Mouse (Mus musculus) kidney, embryonic 16.5 days (tissue): ENCODE measurements around the gene Ric8a. TPM values are rescaled to one million over a fixed set of nuclear protein-coding genes. Genes with fewer than 3 reads are reported as not detected.
A peak's percentile ranks its signal among the peaks of the same experiment; 100 is the strongest.

ENCODE experiments used
- ATAC-seq: fragments of 200-750 bp; cut with Nextera tagmentation; 2 replicates; pipeline ENCODE4 v1.8.0; 2017; ENCODE audit warnings: moderate TSS enrichment; ENCODE audit not compliant: low FRiP score, low TSS enrichment
- H3K27ac ChIP-seq: fragments of 300-500 bp; sonication (generic); 2 replicates; pipeline ENCODE4 v1.5.1; 2014; ENCODE audit warnings: low read length
- H3K27me3 ChIP-seq: fragments of 300-500 bp; sonication (generic); 2 replicates; pipeline ENCODE4 v1.6.1; 2014; ENCODE audit warnings: low read length, control low read depth, mixed read lengths; ENCODE audit not compliant: insufficient read depth
- H3K36me3 ChIP-seq: fragments of 300-500 bp; sonication (generic); 2 replicates; pipeline ENCODE4 v1.6.1; 2014; ENCODE audit warnings: low read length, control low read depth, mixed read lengths; ENCODE audit not compliant: insufficient read depth
- H3K4me1 ChIP-seq: fragments of 300-500 bp; sonication (generic); 2 replicates; pipeline ENCODE4 v1.6.1; 2014; ENCODE audit warnings: low read length, control low read depth, mixed read lengths; ENCODE audit not compliant: insufficient read depth
- H3K4me2 ChIP-seq: fragments of 300-500 bp; sonication (generic); replicated peaks from 2 replicates; pipeline ENCODE4 v1.6.1; 2014; ENCODE audit warnings: low read depth, low read length
- H3K4me3 ChIP-seq: fragments of 300-500 bp; sonication (generic); 2 replicates; pipeline ENCODE4 v1.5.1; 2014; ENCODE audit warnings: mild to moderate bottlenecking, low read length
- H3K9ac ChIP-seq: fragments of 300-500 bp; sonication (generic); replicated peaks from 2 replicates; pipeline ENCODE4 v1.6.1; 2014; ENCODE audit warnings: low read length
- H3K9me3 ChIP-seq: fragments of 300-500 bp; sonication (generic); 2 replicates; pipeline ENCODE4 v1.6.1; 2016; ENCODE audit warnings: low read length, control low read depth
- WGBS: fragments of 180-500 bp; shearing (Covaris S2); extraction: QIAGEN DNeasy Blood & Tissue Kit; methylation state at CpG from one replicate; pipeline ENCODE4 v1.1.7; 2014; 5-methylcytosine and 5-hydroxymethylcytosine counted together
- polyA plus RNA-seq: library from polyadenylated mRNA; unstranded; fragments of >200 nt; fragmentation: Nextera tagmentation; extraction: Ambion mirVana; gene quantifications from 2 replicates; pipeline ENCODE4 v1.2.1, GENCODE M21; 2015

Ric8a gene
- polyA plus RNA-seq, 1 experiment from 2014 or later: 73.6 TPM

GRCm38 (mm10) chr7:140900220-140900619 lies 43.5 kb downstream of the Ric8a start, which contains the start of gene Cox8b:
Gene Cox8b, minus strand, starts transcription at chr7:140900446.
- no peak within 1 kb of the TSS for H3K27ac ChIP-seq
- no peak for ATAC-seq
- no peak within 1 kb of the TSS for H3K4me2 ChIP-seq
- WGBS: 51% methylated on average over 10 of the region's 10 CpGs
- no peak within 1 kb of the TSS; the same call in 1 of the 2 replicates for H3K9ac ChIP-seq
- no peaks in the 10 kb centered on the region for H3K9me3 ChIP-seq
- H3K4me1 ChIP-seq: peaks cover 4% of the 10 kb centered on the region; the same call in 1 of the 2 replicates
- H3K36me3 ChIP-seq: peaks cover 31% of the 10 kb centered on the region
- no peak within 1 kb of the TSS for H3K4me3 ChIP-seq
- no peaks in the 10 kb centered on the region for H3K27me3 ChIP-seq

- Histone ChIP-seq H3K9me3 (no peaks in the 10 kb centered on the region), H3K9ac (0 out of 2 replicates have a peak overlapping the region, but pooled peaks have one; percentile 23), H3K4me1 (peaks cover 4% of the 10 kb centered on the region; the same call in 1 of the 2 replicates), H3K4me2 (no peak overlapping the region), H3K27me3 (no peaks in the 10 kb centered on the region), H3K36me3 (peaks cover 19% of the 10 kb centered on the region), H3K4me3 (no peak overlapping the region), H3K27ac (peak overlapping the region; percentile 20; the same call in 1 of the 2 replicates)
- no peak for ATAC-seq
- WGBS: 63% methylated on average over 15 of the region's 15 CpGs
These were observed 45.5 kb downstream of the Ric8a start for GRCm38 (mm10) chr7:140902036-140902875.

- H3K9me3 ChIP-seq: no peaks in the 10 kb centered on the region
- H3K27me3 ChIP-seq: no peaks in the 10 kb centered on the region
- peaks cover 4% of the 10 kb centered on the region; the same call in 1 of the 2 replicates for H3K4me1 ChIP-seq
- WGBS: 23% methylated on average over 13 of the region's 13 CpGs
- ATAC-seq: peak; percentile 50; the same call in 1 of the 2 replicates
- no peak overlapping the region for H3K4me2 ChIP-seq
- peaks cover 9% of the 10 kb centered on the region for H3K36me3 ChIP-seq
- H3K9ac ChIP-seq: 0 out of 2 replicates have a peak overlapping the region, but pooled peaks have one; percentile 31
- no peak overlapping the region for H3K27ac ChIP-seq
- H3K4me3 ChIP-seq: no peak overlapping the region
These were observed 46.5 kb downstream of the Ric8a start for GRCm38 (mm10) chr7:140903212-140903611.

- H3K4me1 ChIP-seq: peaks cover 7% of the 10 kb centered on the region; the same call in 1 of the 2 replicates
- no peaks in the 10 kb centered on the region for H3K27me3 ChIP-seq
- peak overlapping the region; percentile 55; the same call in 1 of the 2 replicates for H3K27ac ChIP-seq
- H3K9ac ChIP-seq: no peak overlapping the region
- 75% methylated on average over 2 of the region's 2 CpGs for WGBS
- no peak for ATAC-seq
- no peak overlapping the region for H3K4me3 ChIP-seq
- H3K36me3 ChIP-seq: no peaks in the 10 kb centered on the region
- H3K9me3 ChIP-seq: no peaks in the 10 kb centered on the region
- H3K4me2 ChIP-seq: no peak overlapping the region
These were observed 48.9 kb downstream of the Ric8a start for GRCm38 (mm10) chr7:140905642-140906081.

GRCm38 (mm10) chr7:140907131-140907530 lies 50.4 kb downstream of the Ric8a start:
- H3K36me3 ChIP-seq: no peaks in the 10 kb centered on the region
- H3K4me1 ChIP-seq: peaks cover 7% of the 10 kb centered on the region; the same call in 1 of the 2 replicates
- H3K4me2 ChIP-seq: no peak overlapping the region

GRCm38 (mm10) chr7:140907697-140908096 lies 50.9 kb downstream of the Ric8a start:
- no peaks in the 10 kb centered on the region for H3K36me3 ChIP-seq
- no peak overlapping the region for H3K9ac ChIP-seq
- no peaks in the 10 kb centered on the region for H3K27me3 ChIP-seq
- peaks cover 7% of the 10 kb centered on the region; the same call in 1 of the 2 replicates for H3K4me1 ChIP-seq
- ATAC-seq: no peak
- no peak overlapping the region for H3K27ac ChIP-seq
- no peaks in the 10 kb centered on the region for H3K9me3 ChIP-seq
- 84% methylated on average over 7 of the region's 7 CpGs for WGBS
- no peak overlapping the region for H3K4me2 ChIP-seq
- no peak overlapping the region for H3K4me3 ChIP-seq

More at GRCm38 (mm10) chr7:140907131-140907530, 50.4 kb downstream of the Ric8a start:
- Histone ChIP-seq H3K4me3 (no peak overlapping the region), H3K27ac (no peak overlapping the region), H3K9ac (no peak overlapping the region), H3K9me3 (no peaks in the 10 kb centered on the region), H3K27me3 (no peaks in the 10 kb centered on the region)
- no peak for ATAC-seq
- WGBS: 77% methylated on average over 13 of the region's 13 CpGs

GRCm38 (mm10) chr7:140908181-140908580 lies 51.4 kb downstream of the Ric8a start:
- no peak overlapping the region for H3K9ac ChIP-seq
- 43% methylated on average over 7 of the region's 7 CpGs for WGBS
- no peak overlapping the region for H3K4me3 ChIP-seq
- 0 out of 2 replicates have a peak, but pooled peaks cover 3% of the 10 kb centered on the region for H3K4me1 ChIP-seq
- no peak overlapping the region for H3K4me2 ChIP-seq
- no peak for ATAC-seq
- no peaks in the 10 kb centered on the region for H3K9me3 ChIP-seq
- H3K36me3 ChIP-seq: no peaks in the 10 kb centered on the region
- H3K27me3 ChIP-seq: no peaks in the 10 kb centered on the region
- H3K27ac ChIP-seq: no peak overlapping the region

GRCm38 (mm10) chr7:140908634-140909107 lies 51.9 kb downstream of the Ric8a start:
- no peaks in the 10 kb centered on the region for H3K27me3 ChIP-seq
- no peaks in the 10 kb centered on the region for H3K9me3 ChIP-seq
- H3K27ac ChIP-seq: no peak overlapping the region
- 0 out of 2 replicates have a peak, but pooled peaks cover 3% of the 10 kb centered on the region for H3K4me1 ChIP-seq
- H3K36me3 ChIP-seq: no peaks in the 10 kb centered on the region
- ATAC-seq: peak; percentile 86
- H3K4me3 ChIP-seq: peak overlapping the region; percentile 40
- under 1% methylated on average over 19 of the region's 19 CpGs for WGBS
- H3K4me2 ChIP-seq: peak overlapping the region; percentile 54
- H3K9ac ChIP-seq: 0 out of 2 replicates have a peak overlapping the region, but pooled peaks have one; percentile 9

GRCm38 (mm10) chr7:140912293-140912692 lies 55.5 kb downstream of the Ric8a start:
- no peak overlapping the region for H3K4me2 ChIP-seq
- H3K36me3 ChIP-seq: no peaks in the 10 kb centered on the region
- WGBS: 63% methylated on average over 3 of the region's 3 CpGs
- peak overlapping the region; percentile 73 for H3K27ac ChIP-seq
- no peak for ATAC-seq
- H3K9ac ChIP-seq: 0 out of 2 replicates have a peak overlapping the region, but pooled peaks have one; percentile 18
- H3K27me3 ChIP-seq: no peaks in the 10 kb centered on the region
- 0 out of 2 replicates have a peak, but pooled peaks cover 3% of the 10 kb centered on the region for H3K4me1 ChIP-seq
- no peak overlapping the region for H3K4me3 ChIP-seq
- H3K9me3 ChIP-seq: no peaks in the 10 kb centered on the region
